18 mouse cellular contexts compared by ENCODE assay signal in the genomic region with DNA sequence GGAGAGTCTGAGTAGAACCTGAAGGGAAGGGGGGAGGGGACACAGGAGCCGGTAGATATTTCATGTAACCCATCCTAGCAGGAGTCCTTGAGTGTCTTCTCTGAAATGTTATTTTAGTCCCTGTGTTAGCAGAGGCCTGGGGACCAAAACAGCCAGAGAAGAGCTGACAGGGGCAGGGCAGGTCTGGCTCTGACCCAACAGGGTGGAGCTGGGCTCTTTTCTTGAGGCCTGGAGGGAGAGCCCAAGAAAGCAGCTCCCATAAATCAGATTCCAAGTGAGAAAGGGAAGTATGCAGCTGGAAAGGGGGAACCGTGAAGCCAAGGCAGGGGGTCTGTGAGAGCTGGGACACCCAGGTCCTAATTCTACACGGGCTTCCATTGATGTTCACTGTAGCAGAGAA. TPM values are rescaled to one million over a fixed set of nuclear protein-coding genes. Genes with fewer than 3 reads are reported as not detected.
DNase-seq lines count a peak whose midpoint lies in the region; ATAC-seq and TF ChIP-seq lines count a peak whose summit lies in the region.
"Had no signal": no experiment of that assay in that cellular context is flagged by ENCODE, and none has a peak within 500 bp of the region (broad histone marks: within the 10 kb centered on the region; RNA-seq: fewer than 3 reads in every experiment).

No protein-coding gene starts in this region.

- DNase-seq in kidney, adult 2 months: peak; percentile 21
- peak; percentile 67 for DNase-seq in kidney, postnatal 10 days
- DNase-seq in kidney, adult 9 months: no peak
- no peak for DNase-seq in B cell, adult 2 months
- DNase-seq: cerebellum, adult 11-12 months; cerebellum, adult 9-10 months; cerebellum, postnatal 25 days; forebrain, postnatal 0 days; gastrocnemius, postnatal 25 days had no signal

- H3K9ac ChIP-seq in kidney, embryonic 16.5 days (replicated peaks; ENCODE audit: low read length): no peak overlapping the region
- no peak overlapping the region for H3K9ac ChIP-seq in neural tube, embryonic 13.5 days
- H3K9ac ChIP-seq in neural tube, embryonic 15.5 days (replicated peaks): no peak overlapping the region
- H3K9ac ChIP-seq: embryonic facial prominence, embryonic 12.5 days; forebrain, embryonic 13.5 days; forebrain, postnatal 0 days; heart, embryonic 12.5 days; hindbrain, embryonic 15.5 days had no signal

- ATAC-seq in kidney, embryonic 16.5 days (ENCODE audit: low FRiP score, low TSS enrichment): no peak
- no peak for ATAC-seq in neural tube, embryonic 13.5 days (ENCODE audit: low read depth)
- ATAC-seq in neural tube, embryonic 15.5 days (ENCODE audit: low FRiP score): no peak
- ATAC-seq: CD4-positive, CD25-positive, alpha-beta regulatory T cell, adult 4 months; forebrain, embryonic 13.5 days; forebrain, postnatal 0 days had no signal

- no peak for TF ChIP-seq CTCF in kidney, adult 2 months (conservative IDR thresholded peaks at IDR 0.05; ENCODE audit: insufficient read depth, insufficient read length, low read depth, low read length)

- H3K4me3 ChIP-seq in kidney, adult 2 months (ENCODE audit: insufficient read depth, low read depth, low read length): no peak overlapping the region
- H3K4me3 ChIP-seq in kidney, embryonic 16.5 days (ENCODE audit: low read length): no peak overlapping the region
- H3K4me3 ChIP-seq in neural tube, embryonic 13.5 days: no peak overlapping the region
- H3K4me3 ChIP-seq in neural tube, embryonic 15.5 days (replicated peaks): no peak overlapping the region
- H3K4me3 ChIP-seq: embryonic facial prominence, embryonic 12.5 days; forebrain, embryonic 13.5 days; heart, embryonic 12.5 days; hindbrain, embryonic 15.5 days had no signal

- no peaks in the 10 kb centered on the region for H3K36me3 ChIP-seq in kidney, adult 2 months (ENCODE audit: control insufficient read depth, insufficient read depth, low read length)
- H3K36me3 ChIP-seq in kidney, embryonic 16.5 days (ENCODE audit: insufficient read depth, low read length): no peaks in the 10 kb centered on the region
- H3K36me3 ChIP-seq in neural tube, embryonic 13.5 days: no peaks in the 10 kb centered on the region
- no peaks in the 10 kb centered on the region for H3K36me3 ChIP-seq in neural tube, embryonic 15.5 days
- H3K36me3 ChIP-seq: embryonic facial prominence, embryonic 12.5 days; G1E; heart, embryonic 12.5 days; hindbrain, embryonic 15.5 days had no signal

- H3K27me3 ChIP-seq in kidney, adult 2 months (replicated peaks; ENCODE audit: control insufficient read depth, insufficient read depth, low read length): no peaks in the 10 kb centered on the region
- no peaks in the 10 kb centered on the region for H3K27me3 ChIP-seq in kidney, embryonic 16.5 days (ENCODE audit: insufficient read depth, low read length)
- H3K27me3 ChIP-seq in neural tube, embryonic 13.5 days: no peaks in the 10 kb centered on the region
- no peaks in the 10 kb centered on the region for H3K27me3 ChIP-seq in neural tube, embryonic 15.5 days (replicated peaks)
- H3K27me3 ChIP-seq: forebrain, embryonic 13.5 days had no signal

- WGBS in kidney, adult 2 months: 30% methylated on average over 3 of the region's 3 CpGs
- WGBS in kidney, embryonic 16.5 days: 18% methylated on average over 3 of the region's 3 CpGs
- WGBS in neural tube, embryonic 13.5 days: 15% methylated on average over 3 of the region's 3 CpGs
- 14% methylated on average over 3 of the region's 3 CpGs for WGBS in neural tube, embryonic 15.5 days

- H3K4me2 ChIP-seq in kidney, embryonic 16.5 days (replicated peaks; ENCODE audit: low read depth, low read length): no peak overlapping the region
- H3K4me2 ChIP-seq in neural tube, embryonic 13.5 days: no peak overlapping the region
- H3K4me2 ChIP-seq in neural tube, embryonic 15.5 days: no peak overlapping the region
- H3K4me2 ChIP-seq: embryonic facial prominence, embryonic 12.5 days; forebrain, embryonic 13.5 days; heart, embryonic 12.5 days; hindbrain, embryonic 15.5 days had no signal

- H3K27ac ChIP-seq in kidney, adult 2 months (ENCODE audit: insufficient read depth, low read depth, low read length): no peak overlapping the region
- no peak overlapping the region for H3K27ac ChIP-seq in kidney, embryonic 16.5 days (ENCODE audit: low read length)
- H3K27ac ChIP-seq in neural tube, embryonic 13.5 days (replicated peaks): 0 out of 2 replicates have a peak overlapping the region, but pooled peaks have one; percentile 28
- no peak overlapping the region for H3K27ac ChIP-seq in neural tube, embryonic 15.5 days (replicated peaks)
- H3K27ac ChIP-seq: embryonic facial prominence, embryonic 12.5 days; forebrain, embryonic 13.5 days; hindbrain, embryonic 15.5 days had no signal

- no peak for TF ChIP-seq POLR2A in kidney, adult 2 months (IDR thresholded peaks at IDR 0.05; ENCODE audit: low read depth, low read length)

- H3K4me1 ChIP-seq in kidney, adult 2 months (ENCODE audit: control insufficient read depth, insufficient read depth, low read length): no peaks in the 10 kb centered on the region
- peaks cover 21% of the 10 kb centered on the region for H3K4me1 ChIP-seq in kidney, embryonic 16.5 days (ENCODE audit: insufficient read depth, low read length)
- peaks cover 52% of the 10 kb centered on the region for H3K4me1 ChIP-seq in neural tube, embryonic 13.5 days (replicated peaks)
- peaks cover 20% of the 10 kb centered on the region for H3K4me1 ChIP-seq in neural tube, embryonic 15.5 days
- H3K4me1 ChIP-seq: heart, embryonic 12.5 days had no signal

- no peaks in the 10 kb centered on the region for H3K9me3 ChIP-seq in kidney, embryonic 16.5 days (ENCODE audit: low read length)
- H3K9me3 ChIP-seq in neural tube, embryonic 13.5 days: no peaks in the 10 kb centered on the region
- no peaks in the 10 kb centered on the region for H3K9me3 ChIP-seq in neural tube, embryonic 15.5 days (replicated peaks)
- H3K9me3 ChIP-seq: embryonic facial prominence, embryonic 12.5 days; forebrain, embryonic 13.5 days; heart, embryonic 12.5 days; hindbrain, embryonic 15.5 days had no signal

RNA-seq across cellular contexts. Expression of a gene that starts 16.9 kb away (rescaled TPM):
- polyA plus RNA-seq in kidney, adult 2 months (2012; rRNA removed): 0.26 and 0.41 TPM in 2 replicates
- 0.10 and 0.40 TPM in 2 replicates for polyA plus RNA-seq in kidney, embryonic 16.5 days (2015; fragmentation: Nextera tagmentation; extraction: Ambion mirVana)
- 4.5 and 5.1 TPM in 2 replicates for polyA plus RNA-seq in neural tube, embryonic 13.5 days (2015; fragmentation: Nextera tagmentation; extraction: Ambion mirVana)
- polyA plus RNA-seq in neural tube, embryonic 15.5 days (2015; fragmentation: Nextera tagmentation; extraction: Ambion mirVana): 5.1 and 5.7 TPM in 2 replicates
- polyA plus RNA-seq: CD4-positive, CD25-positive, alpha-beta regulatory T cell, adult 4 months; G1E had no signal

Comparison
In these comparisons a context has a peak if more than half of its experiments do, and no peak if none do; other contexts are left out.
1. DNase-seq: peak in kidney, adult 2 months (single experiment) and kidney, postnatal 10 days (single experiment); none in kidney, adult 9 months (single experiment) and B cell, adult 2 months (0 of 2).